Mouse (Mus musculus) ES-Bruce4 (cell line): Measurements from ENCODE around the gene Susd4. TPM values are rescaled to one million over a fixed set of nuclear protein-coding genes. Genes with fewer than 3 reads are reported as not detected.

Source experiments
- H3K27ac ChIP-seq: 2 replicates; pipeline ENCODE4 v1.5.1; 2012; ENCODE audit warnings: low read length, inconsistent platforms; ENCODE audit not compliant: insufficient read depth
- H3K27me3 ChIP-seq: 2 replicates; pipeline ENCODE4 v1.6.1; 2012; ENCODE audit warnings: mild to moderate bottlenecking, low read length, inconsistent platforms; ENCODE audit not compliant: control insufficient read depth, poor library complexity, insufficient read depth, severe bottlenecking
- H3K36me3 ChIP-seq: 2 replicates; pipeline ENCODE4 v1.6.1; 2012; ENCODE audit warnings: inconsistent platforms, mild to moderate bottlenecking, low read length, moderate library complexity; ENCODE audit not compliant: control insufficient read depth, poor library complexity, insufficient read depth, severe bottlenecking
- H3K4me1 ChIP-seq: one replicate; pipeline ENCODE4 v1.8.1; 2011; ENCODE audit warnings: low read length; ENCODE audit not compliant: control insufficient read depth, insufficient read depth
- H3K4me3 ChIP-seq: 2 replicates; pipeline ENCODE4 v1.5.1; 2011; ENCODE audit warnings: low read depth, mild to moderate bottlenecking, low read length
- H3K9ac ChIP-seq: 2 replicates; pipeline ENCODE4 v1.6.1; 2012; ENCODE audit warnings: low read depth, mild to moderate bottlenecking, inconsistent platforms; ENCODE audit not compliant: poor library complexity, severe bottlenecking
- H3K9me3 ChIP-seq: replicated peaks from 2 replicates; pipeline ENCODE4 v1.6.1; 2012; ENCODE audit warnings: mild to moderate bottlenecking, low read length, inconsistent platforms; ENCODE audit not compliant: control insufficient read depth, poor library complexity, insufficient read depth, severe bottlenecking
- CTCF ChIP-seq: IDR thresholded peaks from one replicate; pipeline ENCODE4 v1.8.1; 2011; ENCODE audit warnings: low read depth, low read length
- EP300 ChIP-seq: IDR thresholded peaks from 2 replicates; pipeline ENCODE4 v1.6.1; 2011; ENCODE audit warnings: low read depth, low read length; ENCODE audit not compliant: insufficient read depth
- POLR2A ChIP-seq: IDR thresholded peaks from one replicate; pipeline ENCODE4 v1.8.1; 2011; ENCODE audit warnings: low read length; ENCODE audit not compliant: insufficient read depth
- polyA plus RNA-seq: library from polyadenylated mRNA; stranded (reverse); fragments of >200 nt; gene quantifications from 2 replicates; pipeline ENCODE4 v1.2.4, GENCODE M21; 2011; ENCODE audit warnings: low read depth; ENCODE audit not compliant: missing spikeins, insufficient read depth, insufficient read length

The Susd4 gene
- polyA plus RNA-seq, 1 experiment, result 24.6 TPM

DNA sequence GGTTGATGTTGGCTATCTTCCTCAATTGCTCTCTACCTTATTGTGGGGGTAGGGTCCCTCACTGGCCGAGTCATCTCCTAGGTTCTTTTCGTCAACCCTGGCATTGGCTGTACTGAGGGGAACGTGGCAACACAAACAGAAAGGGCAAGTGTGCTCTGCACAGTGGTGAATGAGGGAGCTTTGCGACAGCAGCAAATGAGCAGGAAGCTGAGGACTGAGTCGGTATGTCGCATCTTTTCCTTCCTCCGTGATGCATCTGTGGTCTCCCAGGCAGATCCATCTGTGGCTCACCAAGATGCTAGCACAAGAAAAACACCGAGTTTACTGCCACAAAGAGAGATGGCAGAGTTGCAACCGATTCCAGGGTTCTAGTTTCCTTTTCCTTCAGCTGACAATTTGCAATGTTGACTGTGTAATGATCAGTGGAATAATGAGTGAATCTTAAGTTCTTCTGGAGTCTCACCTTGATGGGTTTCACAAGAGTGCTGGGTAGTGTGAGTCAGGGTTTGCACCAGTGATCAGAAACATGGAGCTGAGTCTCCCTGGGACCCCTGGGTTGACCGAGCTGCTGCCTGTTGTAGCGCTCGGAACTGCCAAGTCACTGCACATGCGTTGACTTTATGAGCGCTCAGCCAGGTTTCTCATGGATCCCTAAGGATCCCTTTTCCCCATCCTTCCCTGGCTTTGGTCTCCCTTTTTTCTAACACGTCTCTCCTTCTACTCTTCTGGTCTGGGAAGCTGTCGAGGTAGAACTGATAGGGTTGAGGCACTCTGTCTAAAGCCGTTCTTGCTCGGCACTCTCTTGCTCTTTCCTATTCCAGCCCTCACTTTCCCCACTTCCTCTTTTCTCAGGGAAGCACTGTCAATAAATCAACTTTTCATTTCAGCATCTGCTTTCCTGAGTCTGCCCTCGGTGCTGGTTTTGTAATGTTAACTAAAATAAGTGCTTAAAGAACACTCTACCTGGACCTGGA, 164.5 kb downstream of the Susd4 start:
- Histone ChIP-seq H3K9me3 (no peaks in the 10 kb centered on the region), H3K36me3 (no peaks in the 10 kb centered on the region), H3K9ac (no peak overlapping the region), H3K27me3 (no peaks in the 10 kb centered on the region), H3K4me3 (no peak overlapping the region), H3K27ac (no peak overlapping the region), H3K4me1 (no peaks in the 10 kb centered on the region)
- TF ChIP-seq EP300, result no peak
- no peak for TF ChIP-seq POLR2A
- TF ChIP-seq CTCF, result no peak

DNA sequence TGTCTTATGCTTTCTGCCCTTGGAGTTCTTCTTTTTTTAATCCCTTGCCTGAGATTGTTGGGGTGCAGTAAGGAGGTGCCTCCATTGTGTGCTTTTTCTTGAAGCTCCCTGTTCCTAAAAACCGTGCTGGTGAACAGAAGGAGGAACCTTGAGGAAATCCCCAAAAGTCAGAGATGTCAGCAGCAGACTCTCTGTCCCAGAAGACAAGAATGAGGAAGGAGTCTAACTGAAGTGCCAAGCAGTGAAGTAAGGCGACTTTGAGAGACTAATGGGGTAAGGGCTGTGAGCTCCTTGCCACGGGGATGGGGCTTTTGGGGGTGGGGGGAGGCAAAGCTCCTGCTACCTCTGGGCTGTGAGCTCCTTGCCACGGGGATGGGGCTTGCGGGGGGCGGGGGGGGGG, 171.8 kb downstream of the Susd4 start:
- Histone ChIP-seq H3K4me1 (no peaks in the 10 kb centered on the region), H3K27ac (no peak overlapping the region), H3K36me3 (no peaks in the 10 kb centered on the region)

DNA sequence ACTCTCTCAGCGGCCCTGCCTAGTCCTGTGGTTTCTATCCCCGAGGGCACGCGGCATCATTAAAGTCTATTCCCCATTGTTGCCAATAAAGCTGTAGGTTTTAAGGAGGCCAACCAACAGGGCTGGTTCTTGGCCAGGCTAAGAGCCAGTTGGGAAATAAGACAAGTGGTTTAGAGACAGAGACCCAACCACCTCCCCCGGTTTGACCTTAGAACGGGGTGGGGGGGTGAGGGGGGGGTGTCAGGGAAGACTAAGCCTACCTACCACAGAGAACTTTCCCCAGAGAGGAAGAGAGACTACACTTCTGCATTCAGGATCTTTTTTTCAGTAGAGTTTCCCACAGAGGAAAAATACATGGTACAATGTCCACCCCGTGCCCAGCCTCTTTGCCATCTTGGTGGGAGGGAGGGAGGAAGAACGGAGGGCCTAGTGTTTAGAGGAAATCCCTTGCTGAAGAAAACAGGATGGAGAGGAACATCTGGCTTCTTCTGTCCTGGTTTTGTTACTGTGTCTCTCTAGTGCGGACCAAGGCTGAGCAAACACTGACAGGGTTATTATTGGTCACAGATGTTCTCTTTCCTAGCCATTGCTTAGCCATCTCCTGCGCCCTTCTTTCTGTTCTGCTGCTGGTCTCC, 173.9 kb downstream of the Susd4 start:
- no peak overlapping the region for H3K9ac ChIP-seq
- H3K4me3 ChIP-seq, result no peak overlapping the region
- no peaks in the 10 kb centered on the region for H3K27me3 ChIP-seq
- H3K9me3 ChIP-seq, result no peaks in the 10 kb centered on the region; the same call in 1 of the 2 replicates
- TF ChIP-seq CTCF (no peak), EP300 (no peak), POLR2A (no peak)
- H3K36me3 ChIP-seq, result no peaks in the 10 kb centered on the region
- no peak overlapping the region for H3K27ac ChIP-seq
- H3K4me1 ChIP-seq, result no peaks in the 10 kb centered on the region

More for the DNA sequence above, 171.8 kb downstream of the Susd4 start:
- H3K9me3 ChIP-seq, result no peaks in the 10 kb centered on the region; the same call in 1 of the 2 replicates
- TF ChIP-seq POLR2A (no peak), CTCF (no peak), EP300 (no peak)
- no peak overlapping the region for H3K9ac ChIP-seq
- no peaks in the 10 kb centered on the region for H3K27me3 ChIP-seq
- no peak overlapping the region for H3K4me3 ChIP-seq

DNA sequence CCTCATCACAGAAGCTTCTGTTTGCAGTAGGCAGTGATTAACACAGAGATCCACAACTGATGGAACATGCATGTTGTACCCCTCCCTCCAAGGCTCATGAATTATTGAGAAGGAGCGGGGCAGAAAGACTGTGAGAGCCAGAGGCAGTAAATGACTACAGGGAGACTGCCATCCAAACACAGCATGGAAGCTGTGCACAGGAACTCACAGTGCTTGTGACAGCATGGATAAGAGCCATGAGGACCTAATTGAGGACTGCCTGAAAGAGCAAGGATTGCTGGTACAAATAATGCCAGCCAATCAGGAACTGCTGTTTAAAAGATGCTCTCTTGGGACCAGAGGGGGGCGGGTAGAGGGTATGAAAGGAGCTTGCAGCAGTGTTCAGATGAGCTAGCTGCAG, 178.3 kb downstream of the Susd4 start:
- no peak overlapping the region for H3K27ac ChIP-seq
- H3K36me3 ChIP-seq, result no peaks in the 10 kb centered on the region
- H3K4me1 ChIP-seq, result no peaks in the 10 kb centered on the region
- H3K4me3 ChIP-seq, result no peak overlapping the region
- no peaks in the 10 kb centered on the region; the same call in 1 of the 2 replicates for H3K9me3 ChIP-seq
- TF ChIP-seq CTCF (no peak), POLR2A (no peak), EP300 (no peak)
- H3K9ac ChIP-seq, result no peak overlapping the region
- no peaks in the 10 kb centered on the region for H3K27me3 ChIP-seq

DNA sequence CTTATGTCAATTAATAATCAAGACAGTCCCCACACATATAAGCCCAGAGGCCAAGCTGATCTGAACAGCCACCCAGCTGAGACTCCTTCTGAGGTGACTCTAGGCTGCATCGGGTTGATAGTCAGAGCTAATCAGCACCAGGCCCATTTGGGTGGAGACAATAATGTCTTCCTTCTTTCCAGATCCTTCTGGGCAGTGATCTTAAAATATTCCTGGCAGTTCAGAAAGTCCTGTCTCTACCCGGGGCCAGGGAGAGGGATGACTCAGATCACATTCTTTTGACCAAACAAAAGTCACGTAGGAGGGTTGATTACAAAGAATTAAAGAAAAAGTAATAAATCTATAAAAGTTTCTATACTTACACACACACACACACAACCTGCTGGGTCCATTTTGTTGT, 180.3 kb downstream of the Susd4 start:
- no peaks in the 10 kb centered on the region for H3K4me1 ChIP-seq
- no peaks in the 10 kb centered on the region; the same call in 1 of the 2 replicates for H3K9me3 ChIP-seq
- H3K36me3 ChIP-seq, result no peaks in the 10 kb centered on the region
- H3K4me3 ChIP-seq, result no peak overlapping the region
- H3K27ac ChIP-seq, result no peak overlapping the region
- no peaks in the 10 kb centered on the region for H3K27me3 ChIP-seq
- H3K9ac ChIP-seq, result no peak overlapping the region
- TF ChIP-seq CTCF, result no peak
- TF ChIP-seq POLR2A, result no peak
- TF ChIP-seq EP300, result no peak

DNA sequence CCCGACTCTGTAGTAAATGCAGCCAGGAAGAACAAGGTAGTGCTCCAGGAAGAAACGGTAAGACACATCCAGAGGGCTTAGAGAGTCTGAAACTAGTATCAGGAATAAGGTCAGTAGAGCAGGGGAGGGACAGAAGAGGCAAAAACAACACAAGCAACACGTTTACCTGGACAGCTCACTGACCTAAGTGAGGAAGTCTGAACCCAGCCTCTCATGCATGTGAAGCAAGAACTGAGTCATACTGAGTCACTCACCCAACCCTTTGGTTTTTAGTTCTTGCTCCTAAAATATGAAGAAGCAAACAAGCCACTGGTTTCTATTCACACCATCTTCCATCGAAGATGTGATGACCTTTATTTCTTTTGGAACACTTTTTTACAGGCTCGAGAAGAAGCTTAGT, 181.0 kb downstream of the Susd4 start:
- no peaks in the 10 kb centered on the region; the same call in 1 of the 2 replicates for H3K9me3 ChIP-seq
- no peaks in the 10 kb centered on the region for H3K4me1 ChIP-seq
- no peak overlapping the region for H3K27ac ChIP-seq
- no peaks in the 10 kb centered on the region; the same call in 1 of the 2 replicates for H3K27me3 ChIP-seq
- H3K4me3 ChIP-seq, result no peak overlapping the region
- H3K36me3 ChIP-seq, result no peaks in the 10 kb centered on the region
- TF ChIP-seq CTCF, result no peak
- TF ChIP-seq EP300, result no peak
- TF ChIP-seq POLR2A, result no peak
- no peak overlapping the region for H3K9ac ChIP-seq
